Comparison of ENCODE assay signal across 28 mouse cellular contexts in the genomic region with DNA sequence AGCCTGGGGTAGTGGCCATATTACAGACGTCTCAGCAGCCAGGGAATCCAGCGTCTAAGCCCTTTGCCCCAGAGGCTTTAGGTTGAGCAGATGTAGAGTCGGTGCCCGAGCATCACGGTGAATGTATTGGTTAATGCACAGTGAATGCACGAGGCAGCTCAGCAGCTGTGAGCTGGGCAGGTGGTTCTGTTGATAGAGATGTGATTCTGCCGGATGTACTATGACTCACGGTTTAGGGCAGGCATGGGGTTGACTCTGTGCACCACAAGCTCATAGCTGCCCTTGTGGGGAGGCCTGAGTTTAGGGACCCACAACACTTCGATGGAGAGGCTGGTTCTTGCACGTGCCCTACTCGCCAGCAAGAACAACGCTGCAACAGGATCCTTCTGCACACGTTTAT. TPM values are rescaled to one million over a fixed set of nuclear protein-coding genes. Genes with fewer than 3 reads are reported as not detected.
"Had no signal": no experiment of that assay in that cellular context is flagged by ENCODE, and none has a peak within 500 bp of the region (broad histone marks: within the 10 kb centered on the region; RNA-seq: fewer than 3 reads in every experiment).

No protein-coding gene starts in this region.

- H3K27me3 ChIP-seq: embryonic facial prominence, embryonic 12.5 days; embryonic facial prominence, embryonic 13.5 days; embryonic facial prominence, embryonic 15.5 days; forebrain, embryonic 12.5 days; forebrain, embryonic 13.5 days; forebrain, embryonic 15.5 days had no signal

- H3K9ac ChIP-seq: embryonic facial prominence, embryonic 12.5 days; embryonic facial prominence, embryonic 13.5 days; embryonic facial prominence, embryonic 15.5 days; forebrain, embryonic 12.5 days; forebrain, embryonic 13.5 days; forebrain, embryonic 15.5 days; forebrain, postnatal 0 days had no signal

- H3K4me1 ChIP-seq: embryonic facial prominence, embryonic 10.5 days; embryonic facial prominence, embryonic 12.5 days; embryonic facial prominence, embryonic 13.5 days; embryonic facial prominence, embryonic 15.5 days; forebrain, embryonic 10.5 days; forebrain, embryonic 12.5 days; forebrain, embryonic 13.5 days; forebrain, embryonic 15.5 days had no signal

- ATAC-seq: forebrain, embryonic 13.5 days; forebrain, embryonic 14.5 days; forebrain, embryonic 15.5 days; forebrain, embryonic 16.5 days; forebrain, postnatal 0 days had no signal

- H3K4me2 ChIP-seq: embryonic facial prominence, embryonic 12.5 days; embryonic facial prominence, embryonic 13.5 days; embryonic facial prominence, embryonic 15.5 days; forebrain, embryonic 12.5 days; forebrain, embryonic 13.5 days; forebrain, embryonic 15.5 days had no signal

- DNase-seq: cerebellum, adult 9-10 months; cerebellum, adult 9-11 months; cerebellum, postnatal 10 days; cerebellum, postnatal 14 days; cerebellum, postnatal 25 days; cerebellum, postnatal 36 days; embryo, embryonic 11 days; forebrain, postnatal 0 days; gastrocnemius, adult 2 months; gastrocnemius, postnatal 10 days; gastrocnemius, postnatal 14 days; gastrocnemius, postnatal 25 days; gastrocnemius, postnatal 36 days; heart, adult 11 months; heart, adult 18-20 months; heart, adult 2 months had no signal

- H3K4me3 ChIP-seq: embryonic facial prominence, embryonic 10.5 days; embryonic facial prominence, embryonic 12.5 days; embryonic facial prominence, embryonic 13.5 days; embryonic facial prominence, embryonic 15.5 days; erythroblast, embryonic 14.5 days; forebrain, embryonic 10.5 days; forebrain, embryonic 12.5 days; forebrain, embryonic 13.5 days; forebrain, embryonic 15.5 days; gastrocnemius, adult 2 months; heart, adult 2 months had no signal

- H3K36me3 ChIP-seq: embryonic facial prominence, embryonic 10.5 days; embryonic facial prominence, embryonic 12.5 days; embryonic facial prominence, embryonic 13.5 days; embryonic facial prominence, embryonic 15.5 days; forebrain, embryonic 10.5 days; forebrain, embryonic 12.5 days; forebrain, embryonic 15.5 days had no signal

- H3K9me3 ChIP-seq: embryonic facial prominence, embryonic 13.5 days; embryonic facial prominence, embryonic 15.5 days had no signal

- H3K27ac ChIP-seq: embryonic facial prominence, embryonic 10.5 days; embryonic facial prominence, embryonic 12.5 days; embryonic facial prominence, embryonic 13.5 days; embryonic facial prominence, embryonic 15.5 days; forebrain, embryonic 10.5 days; forebrain, embryonic 12.5 days; forebrain, embryonic 13.5 days; forebrain, embryonic 15.5 days; gastrocnemius, adult 2 months; heart, adult 2 months had no signal

RNA-seq across cellular contexts. Expression of a gene that starts 51.0 kb away (rescaled TPM):
- total RNA-seq: granulocyte monocyte progenitor cell, adult 5-6 weeks had no signal
